Mouse (Mus musculus) lung, adult 2 months (tissue): ENCODE measurements around the gene Nfkbie. TPM values are rescaled to one million over a fixed set of nuclear protein-coding genes. Genes with fewer than 3 reads are reported as not detected.

Experiments used
- DNase-seq: peaks from one replicate; pipeline ENCODE4 v3.0.0; 2022
- H3K4me1 ChIP-seq: fragments of 200-500 bp; 2 replicates; pipeline ENCODE4 v1.6.1; 2011; ENCODE audit warnings: low read length; ENCODE audit not compliant: control insufficient read depth, insufficient read depth
- H3K4me3 ChIP-seq: fragments of 200-500 bp; replicated peaks from 2 replicates; pipeline ENCODE3; 2011; ENCODE audit warnings: low read depth, mild to moderate bottlenecking, control low read depth, low read length; ENCODE audit errors: extremely low read depth
- CTCF ChIP-seq: fragments of 200-500 bp; IDR thresholded peaks from 2 replicates; pipeline ENCODE4 v1.5.1; 2011; ENCODE audit warnings: mild to moderate bottlenecking, low read length, control low read depth; ENCODE audit not compliant: insufficient read depth
- POLR2A ChIP-seq: fragments of 200-500 bp; IDR thresholded peaks from 2 replicates; pipeline ENCODE4 v1.6.1; 2011; ENCODE audit warnings: low read depth, mild to moderate bottlenecking, control low read depth, low read length, borderline replicate concordance; ENCODE audit errors: extremely low read depth
- WGBS: fragments of 180-500 bp; shearing (Covaris S2); methylation state at CpG from one replicate; pipeline ENCODE4 v1.1.7; 2018; 5-methylcytosine and 5-hydroxymethylcytosine counted together
- polyA plus RNA-seq: library from polyadenylated mRNA; depleted of rRNA; stranded (reverse); fragments of >200 nt; gene quantifications from 2 replicates; pipeline ENCODE4 v1.2.3, GENCODE M21; 2012

The Nfkbie gene
- polyA plus RNA-seq, 1 experiment = 7.8 TPM

- no peak for TF ChIP-seq CTCF
- peaks cover 5% of the 10 kb centered on the region for H3K4me1 ChIP-seq
- H3K4me3 ChIP-seq = no peak overlapping the region
- WGBS = 4% methylated on average over 61 of the region's 68 CpGs
- no peak for DNase-seq
Observed at GRCm38 (mm10) chr17:45548541-45549512, 6.7 kb upstream of the Nfkbie start.

- H3K4me1 ChIP-seq = peaks cover 5% of the 10 kb centered on the region
- H3K4me3 ChIP-seq = no peak within 1 kb of the TSS
- TF ChIP-seq CTCF (no peak), POLR2A (no peak)
- 3% methylated on average over 15 of the region's 29 CpGs for WGBS
- DNase-seq = no peak
Observed at GRCm38 (mm10) chr17:45549617-45550181, 5.8 kb upstream of the Nfkbie start, which contains the start of gene Tmem151b. Gene Tmem151b (minus strand): TSS chr17:45549677.

GRCm38 (mm10) chr17:45550253-45550652 lies 5.2 kb upstream of the Nfkbie start:
- Histone ChIP-seq H3K4me1 (peaks cover 3% of the 10 kb centered on the region), H3K4me3 (no peak overlapping the region)
- no peak for TF ChIP-seq CTCF
- TF ChIP-seq POLR2A = no peak
- no peak for DNase-seq
- WGBS = 23% methylated on average over 5 of the region's 5 CpGs

- no peak overlapping the region for H3K4me3 ChIP-seq
- TF ChIP-seq POLR2A = no peak
- H3K4me1 ChIP-seq = peaks cover 5% of the 10 kb centered on the region
- DNase-seq = no peak
- 62% methylated on average over 7 of the region's 7 CpGs for WGBS
Observed at GRCm38 (mm10) chr17:45551249-45551796, 4.2 kb upstream of the Nfkbie start.

- H3K4me1 ChIP-seq = peaks cover 5% of the 10 kb centered on the region
- H3K4me3 ChIP-seq = no peak overlapping the region
- TF ChIP-seq CTCF (peak; percentile 92), POLR2A (no peak)
- WGBS = 10% methylated on average over 8 of the region's 8 CpGs
- DNase-seq = peak; percentile 76
Observed at GRCm38 (mm10) chr17:45551816-45552451, 3.6 kb upstream of the Nfkbie start.

DNA sequence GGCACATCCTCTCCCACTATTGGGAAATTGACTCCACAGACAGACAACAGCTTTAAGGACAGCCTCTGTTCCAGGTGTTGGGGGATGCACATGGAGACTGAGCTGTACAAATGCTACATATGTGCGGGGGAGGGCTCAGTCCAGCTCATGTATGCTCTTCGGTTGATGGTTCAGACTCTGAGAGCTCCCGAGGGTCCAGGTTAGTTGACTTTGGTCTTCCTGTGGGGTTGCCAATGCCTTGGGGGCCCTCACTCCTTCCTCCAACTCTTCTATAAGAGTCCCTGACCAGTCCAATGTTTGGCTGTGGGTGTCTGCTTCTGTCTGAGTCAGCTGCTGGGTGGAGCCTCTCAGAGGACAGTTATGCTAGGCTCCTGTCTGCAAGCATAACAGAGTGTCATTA lies 2.4 kb upstream of the Nfkbie start:
- H3K4me3 ChIP-seq = no peak overlapping the region
- H3K4me1 ChIP-seq = peaks cover 5% of the 10 kb centered on the region
- no peak for DNase-seq
- WGBS = 81% methylated on average over 3 of the region's 3 CpGs
- TF ChIP-seq CTCF = no peak
- TF ChIP-seq POLR2A = no peak

DNA sequence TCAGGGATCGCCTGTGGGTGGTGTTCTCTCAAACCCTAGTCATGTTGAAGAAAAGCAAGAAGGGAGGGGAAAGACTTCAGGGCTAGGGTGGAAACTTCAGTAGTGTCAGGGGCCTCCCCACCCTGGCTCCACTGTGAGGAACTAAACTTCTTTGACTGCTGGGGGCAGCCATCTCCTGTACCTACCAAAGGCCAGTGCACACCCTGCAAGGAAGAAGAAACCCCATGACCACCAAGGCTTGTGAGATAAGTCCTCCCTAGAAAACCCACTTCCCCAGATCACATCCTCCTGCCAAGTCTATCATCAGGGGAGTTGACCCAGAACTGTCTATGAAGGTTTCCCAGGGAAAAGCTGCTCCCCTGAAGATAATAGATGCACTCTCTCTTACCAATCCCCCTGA lies 1.1 kb upstream of the Nfkbie start:
- WGBS = 71% methylated on average over 1 of the region's 1 CpGs
- peaks cover 5% of the 10 kb centered on the region for H3K4me1 ChIP-seq
- TF ChIP-seq CTCF (no peak), POLR2A (no peak)
- DNase-seq = no peak
- H3K4me3 ChIP-seq = no peak overlapping the region

- DNase-seq = no peak
- WGBS = 3% methylated on average over 14 of the region's 14 CpGs
- Histone ChIP-seq H3K4me3 (peak overlapping the region; percentile 79), H3K4me1 (peaks cover 2% of the 10 kb centered on the region; the same call in 1 of the 2 replicates)
- no peak for TF ChIP-seq CTCF
- no peak for TF ChIP-seq POLR2A
Observed at GRCm38 (mm10) chr17:45556107-45556489, 595 bp downstream of the Nfkbie start.

GRCm38 (mm10) chr17:45556514-45557245 lies 1.2 kb downstream of the Nfkbie start:
- DNase-seq = no peak
- peak overlapping the region; percentile 79 for H3K4me3 ChIP-seq
- WGBS = 64% methylated on average over 3 of the region's 3 CpGs
- no peak for TF ChIP-seq CTCF
- no peak for TF ChIP-seq POLR2A
- H3K4me1 ChIP-seq = peaks cover 2% of the 10 kb centered on the region; the same call in 1 of the 2 replicates
